Mouse (Mus musculus): Measurements from ENCODE around the gene Uggt1. TPM values are rescaled to one million over a fixed set of nuclear protein-coding genes. Genes with fewer than 3 reads are reported as not detected.
A peak's percentile ranks its signal among the peaks of the same experiment; 100 is the strongest.

The Uggt1 gene
- polyA plus RNA-seq, 1 experiment: 11.7 TPM

DNA sequence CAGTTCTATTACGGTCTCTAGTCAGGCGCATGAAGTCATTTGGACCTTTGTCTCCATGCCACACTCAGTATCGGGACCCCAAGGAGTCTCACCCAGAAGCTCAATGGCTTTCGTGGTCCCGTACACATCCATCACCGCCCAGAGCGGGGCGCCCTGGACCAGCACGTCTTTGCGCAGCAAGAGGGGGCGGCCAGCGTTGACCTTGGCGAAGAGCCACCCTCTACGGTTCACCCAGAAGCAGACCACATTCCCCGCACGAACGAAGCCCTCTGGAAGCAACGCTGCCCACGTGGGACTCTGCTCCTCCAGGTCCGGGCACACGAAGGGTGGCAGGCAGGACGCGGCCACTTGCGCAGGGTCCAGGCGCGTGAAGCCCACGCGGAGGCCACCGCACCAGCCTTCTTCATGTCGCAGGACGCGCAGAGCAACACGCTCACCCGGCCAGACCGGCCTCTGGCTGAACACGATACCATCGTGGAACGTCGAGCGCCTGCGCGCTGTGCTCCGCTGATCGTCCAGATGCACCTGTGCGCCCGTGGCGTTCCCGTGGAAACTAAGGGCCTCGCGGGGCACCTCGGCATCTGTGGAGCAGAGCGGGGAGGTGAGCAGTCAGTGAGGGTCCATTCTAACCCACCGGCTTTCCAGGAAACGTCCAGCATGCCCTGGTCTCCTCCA lies 24.7 kb upstream of the Uggt1 start:
- WGBS: 87% methylated on average over 54 of the region's 54 CpGs
- H3K27ac ChIP-seq (ENCODE audit: insufficient read depth, low read depth, low read length): no peak overlapping the region
- peaks cover 37% of the 10 kb centered on the region for H3K4me1 ChIP-seq (ENCODE audit: control insufficient read depth, insufficient read depth, insufficient read length, low read length)
- no peak for TF ChIP-seq CTCF (IDR thresholded peaks at IDR 0.05; ENCODE audit: extremely low read depth, insufficient read length, insufficient replicate concordance, low read depth, low read length)
- no peak for TF ChIP-seq POLR2A (IDR thresholded peaks at IDR 0.05; ENCODE audit: low read depth, low read length)
- no peak overlapping the region for H3K4me3 ChIP-seq (ENCODE audit: low read depth, low read length)
- H3K27me3 ChIP-seq (ENCODE audit: control insufficient read depth, insufficient read depth, low read length): no peaks in the 10 kb centered on the region
- H3K36me3 ChIP-seq (ENCODE audit: control insufficient read depth, insufficient read depth, low read length): peaks cover 59% of the 10 kb centered on the region

DNA sequence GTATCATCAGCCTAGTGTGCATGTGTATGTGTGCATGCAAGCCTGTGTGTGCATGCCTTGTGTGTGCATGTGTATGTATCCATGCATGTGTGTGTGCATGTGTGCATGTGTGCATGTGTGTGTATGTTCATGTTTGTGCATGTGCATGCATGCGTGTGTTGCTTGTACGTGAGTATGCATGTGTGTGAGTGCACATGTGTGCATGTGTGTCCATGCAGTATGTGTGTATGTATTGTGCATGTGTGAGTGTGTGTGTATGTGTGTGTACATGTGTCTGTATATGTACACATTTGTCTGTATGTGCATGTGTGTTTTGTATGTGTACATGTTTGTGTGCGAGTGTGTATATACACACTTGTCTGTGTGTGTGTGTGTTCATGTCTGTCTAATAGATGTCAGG lies 23.1 kb upstream of the Uggt1 start:
- Histone ChIP-seq H3K27me3 (ENCODE audit: control insufficient read depth, insufficient read depth, low read length) (no peaks in the 10 kb centered on the region), H3K36me3 (ENCODE audit: control insufficient read depth, insufficient read depth, low read length) (peaks cover 59% of the 10 kb centered on the region), H3K27ac (ENCODE audit: insufficient read depth, low read depth, low read length) (no peak overlapping the region), H3K4me3 (ENCODE audit: low read depth, low read length) (no peak overlapping the region), H3K4me1 (ENCODE audit: control insufficient read depth, insufficient read depth, insufficient read length, low read length) (peaks cover 39% of the 10 kb centered on the region)
- WGBS: 98% methylated on average over 3 of the region's 3 CpGs
- TF ChIP-seq CTCF (IDR thresholded peaks at IDR 0.05; ENCODE audit: extremely low read depth, insufficient read length, insufficient replicate concordance, low read depth, low read length) (no peak), POLR2A (IDR thresholded peaks at IDR 0.05; ENCODE audit: low read depth, low read length) (no peak)

GRCm38 (mm10) chr1:36266293-36266692 lies 21.8 kb upstream of the Uggt1 start:
- TF ChIP-seq CTCF (IDR thresholded peaks at IDR 0.05; ENCODE audit: extremely low read depth, insufficient read length, insufficient replicate concordance, low read depth, low read length) (no peak), POLR2A (IDR thresholded peaks at IDR 0.05; ENCODE audit: low read depth, low read length) (no peak)
- Histone ChIP-seq H3K4me1 (ENCODE audit: control insufficient read depth, insufficient read depth, insufficient read length, low read length) (peaks cover 37% of the 10 kb centered on the region), H3K27ac (ENCODE audit: insufficient read depth, low read depth, low read length) (0 out of 2 replicates have a peak overlapping the region, but pooled peaks have one; percentile 5), H3K4me3 (ENCODE audit: low read depth, low read length) (no peak overlapping the region), H3K36me3 (ENCODE audit: control insufficient read depth, insufficient read depth, low read length) (peaks cover 57% of the 10 kb centered on the region), H3K27me3 (ENCODE audit: control insufficient read depth, insufficient read depth, low read length) (no peaks in the 10 kb centered on the region)
- 39% methylated on average over 6 of the region's 6 CpGs for WGBS

- H3K27me3 ChIP-seq (ENCODE audit: control insufficient read depth, insufficient read depth, low read length): no peaks in the 10 kb centered on the region
- peaks cover 18% of the 10 kb centered on the region for H3K4me1 ChIP-seq (ENCODE audit: control insufficient read depth, insufficient read depth, insufficient read length, low read length)
- WGBS: 19% methylated on average over 13 of the region's 13 CpGs
- TF ChIP-seq CTCF (IDR thresholded peaks at IDR 0.05; ENCODE audit: extremely low read depth, insufficient read length, insufficient replicate concordance, low read depth, low read length) (no peak), POLR2A (IDR thresholded peaks at IDR 0.05; ENCODE audit: low read depth, low read length) (no peak)
- peak overlapping the region; percentile 92 for H3K27ac ChIP-seq (ENCODE audit: insufficient read depth, low read depth, low read length)
- peaks cover 35% of the 10 kb centered on the region for H3K36me3 ChIP-seq (ENCODE audit: control insufficient read depth, insufficient read depth, low read length)
- no peak overlapping the region for H3K4me3 ChIP-seq (ENCODE audit: low read depth, low read length)
These were observed 19.4 kb upstream of the Uggt1 start for GRCm38 (mm10) chr1:36263833-36264488.

GRCm38 (mm10) chr1:36261708-36262504 lies 17.4 kb upstream of the Uggt1 start:
- 73% methylated on average over 19 of the region's 19 CpGs for WGBS
- H3K36me3 ChIP-seq (ENCODE audit: control insufficient read depth, insufficient read depth, low read length): peaks cover 16% of the 10 kb centered on the region
- H3K4me3 ChIP-seq (ENCODE audit: low read depth, low read length): no peak overlapping the region
- no peak for TF ChIP-seq POLR2A (IDR thresholded peaks at IDR 0.05; ENCODE audit: low read depth, low read length)
- TF ChIP-seq CTCF (IDR thresholded peaks at IDR 0.05; ENCODE audit: extremely low read depth, insufficient read length, insufficient replicate concordance, low read depth, low read length): no peak
- peak overlapping the region; percentile 50 for H3K27ac ChIP-seq (ENCODE audit: insufficient read depth, low read depth, low read length)
- H3K27me3 ChIP-seq (ENCODE audit: control insufficient read depth, insufficient read depth, low read length): no peaks in the 10 kb centered on the region
- peaks cover 12% of the 10 kb centered on the region for H3K4me1 ChIP-seq (ENCODE audit: control insufficient read depth, insufficient read depth, insufficient read length, low read length)

- H3K4me3 ChIP-seq (ENCODE audit: low read depth, low read length): no peak overlapping the region
- peaks cover 3% of the 10 kb centered on the region for H3K4me1 ChIP-seq (ENCODE audit: control insufficient read depth, insufficient read depth, insufficient read length, low read length)
- H3K36me3 ChIP-seq (ENCODE audit: control insufficient read depth, insufficient read depth, low read length): peaks cover 3% of the 10 kb centered on the region
- WGBS: 94% methylated on average over 1 of the region's 1 CpGs
- no peak for TF ChIP-seq POLR2A (IDR thresholded peaks at IDR 0.05; ENCODE audit: low read depth, low read length)
- TF ChIP-seq CTCF (IDR thresholded peaks at IDR 0.05; ENCODE audit: extremely low read depth, insufficient read length, insufficient replicate concordance, low read depth, low read length): no peak
- H3K27me3 ChIP-seq (ENCODE audit: control insufficient read depth, insufficient read depth, low read length): no peaks in the 10 kb centered on the region
- no peak overlapping the region for H3K27ac ChIP-seq (ENCODE audit: insufficient read depth, low read depth, low read length)
These were observed 15.9 kb upstream of the Uggt1 start for GRCm38 (mm10) chr1:36260418-36260817.

- Histone ChIP-seq H3K36me3 (ENCODE audit: control insufficient read depth, insufficient read depth, low read length) (no peaks in the 10 kb centered on the region), H3K4me1 (ENCODE audit: control insufficient read depth, insufficient read depth, insufficient read length, low read length) (peaks cover 2% of the 10 kb centered on the region; the same call in 1 of the 2 replicates), H3K4me3 (ENCODE audit: low read depth, low read length) (no peak overlapping the region), H3K27ac (ENCODE audit: insufficient read depth, low read depth, low read length) (0 out of 2 replicates have a peak overlapping the region, but pooled peaks have one; percentile 8), H3K27me3 (ENCODE audit: control insufficient read depth, insufficient read depth, low read length) (no peaks in the 10 kb centered on the region)
- 92% methylated on average over 2 of the region's 2 CpGs for WGBS
- no peak for TF ChIP-seq CTCF (IDR thresholded peaks at IDR 0.05; ENCODE audit: extremely low read depth, insufficient read length, insufficient replicate concordance, low read depth, low read length)
- no peak for TF ChIP-seq POLR2A (IDR thresholded peaks at IDR 0.05; ENCODE audit: low read depth, low read length)
These were observed 14.8 kb upstream of the Uggt1 start for GRCm38 (mm10) chr1:36259281-36259680.

Data from small intestine, adult 2 months (tissue).